Mouse (Mus musculus): Measurements from ENCODE around the gene 1700092M07Rik. TPM values are rescaled to one million over a fixed set of nuclear protein-coding genes. Genes with fewer than 3 reads are reported as not detected.
"Not testable (repeated sequence)": the region's sequence is repeated elsewhere in the genome, so short reads cannot be mapped to it uniquely, and the experiment has no call there.

1700092M07Rik gene
- polyA plus RNA-seq, 1 experiment from 2014 or later = 0.59 TPM

GRCm38 (mm10) chr19:8714653-8715481 lies 25.7 kb upstream of the 1700092M07Rik start:
- no peak for ATAC-seq (ENCODE audit: low FRiP score, low TSS enrichment)
- no peaks in the 10 kb centered on the region for H3K9me3 ChIP-seq (ENCODE audit: control insufficient read depth, low read length)
- no peak overlapping the region for H3K4me3 ChIP-seq (ENCODE audit: low read depth, low read length)
- H3K9ac ChIP-seq (ENCODE audit: low read length) = no peak overlapping the region
- TF ChIP-seq EP300 (optimal IDR thresholded peaks at IDR 0.05) (no peak), CTCF (IDR thresholded peaks at IDR 0.05; ENCODE audit: low read depth) (peak; percentile 30)
- WGBS = 60% methylated on average over 10 of the region's 10 CpGs
- no peak overlapping the region for H3K4me2 ChIP-seq (replicated peaks; ENCODE audit: low read depth)
- 0 out of 2 replicates have a peak overlapping the region, but pooled peaks have one; percentile 2 for H3K27ac ChIP-seq (replicated peaks)
- no peaks in the 10 kb centered on the region for H3K27me3 ChIP-seq (ENCODE audit: control insufficient read depth, insufficient read depth, low read length)
- 0 out of 2 replicates have a peak, but pooled peaks cover 2% of the 10 kb centered on the region for H3K36me3 ChIP-seq (ENCODE audit: control insufficient read depth, insufficient read depth, low read length)
- peaks cover 5% of the 10 kb centered on the region; the same call in 1 of the 2 replicates for H3K4me1 ChIP-seq (replicated peaks; ENCODE audit: control insufficient read depth, insufficient read depth)
- no peak for DNase-seq (ENCODE audit: low spot score)

GRCm38 (mm10) chr19:8715868-8716766 lies 24.4 kb upstream of the 1700092M07Rik start:
- no peaks in the 10 kb centered on the region for H3K36me3 ChIP-seq (ENCODE audit: control insufficient read depth, insufficient read depth, low read length)
- H3K27me3 ChIP-seq (ENCODE audit: control insufficient read depth, insufficient read depth, low read length) = no peaks in the 10 kb centered on the region
- no peak overlapping the region for H3K4me3 ChIP-seq (ENCODE audit: low read depth, low read length)
- H3K4me2 ChIP-seq (replicated peaks; ENCODE audit: low read depth) = no peak overlapping the region
- H3K9ac ChIP-seq (ENCODE audit: low read length) = no peak overlapping the region
- 77% methylated on average over 10 of the region's 10 CpGs for WGBS
- TF ChIP-seq CTCF (IDR thresholded peaks at IDR 0.05; ENCODE audit: low read depth) (no peak), EP300 (optimal IDR thresholded peaks at IDR 0.05) (no peak)
- no peak overlapping the region for H3K27ac ChIP-seq (replicated peaks)
- H3K4me1 ChIP-seq (replicated peaks; ENCODE audit: control insufficient read depth, insufficient read depth) = no peaks in the 10 kb centered on the region
- no peaks in the 10 kb centered on the region for H3K9me3 ChIP-seq (ENCODE audit: control insufficient read depth, low read length)
- no peak for ATAC-seq (ENCODE audit: low FRiP score, low TSS enrichment)
- peak; percentile 10 for DNase-seq (ENCODE audit: low spot score)

GRCm38 (mm10) chr19:8716767-8717475 lies 23.6 kb upstream of the 1700092M07Rik start:
- no peak overlapping the region for H3K4me2 ChIP-seq (replicated peaks; ENCODE audit: low read depth)
- no peak overlapping the region for H3K4me3 ChIP-seq (ENCODE audit: low read depth, low read length)
- DNase-seq (ENCODE audit: low spot score) = peak; percentile 8
- H3K9ac ChIP-seq (ENCODE audit: low read length) = no peak overlapping the region
- no peaks in the 10 kb centered on the region for H3K4me1 ChIP-seq (replicated peaks; ENCODE audit: control insufficient read depth, insufficient read depth)
- no peak overlapping the region for H3K27ac ChIP-seq (replicated peaks)
- no peak for TF ChIP-seq CTCF (IDR thresholded peaks at IDR 0.05; ENCODE audit: low read depth)
- no peak for TF ChIP-seq EP300 (optimal IDR thresholded peaks at IDR 0.05)
- no peak for ATAC-seq (ENCODE audit: low FRiP score, low TSS enrichment)
- no peaks in the 10 kb centered on the region for H3K27me3 ChIP-seq (ENCODE audit: control insufficient read depth, insufficient read depth, low read length)
- 79% methylated on average over 8 of the region's 10 CpGs for WGBS
- H3K9me3 ChIP-seq (ENCODE audit: control insufficient read depth, low read length) = no peaks in the 10 kb centered on the region
- H3K36me3 ChIP-seq (ENCODE audit: control insufficient read depth, insufficient read depth, low read length) = no peaks in the 10 kb centered on the region

- Histone ChIP-seq H3K9me3 (ENCODE audit: control insufficient read depth, low read length) (no peaks in the 10 kb centered on the region), H3K27me3 (ENCODE audit: control insufficient read depth, insufficient read depth, low read length) (no peaks in the 10 kb centered on the region), H3K4me2 (replicated peaks; ENCODE audit: low read depth) (no peak overlapping the region), H3K36me3 (ENCODE audit: control insufficient read depth, insufficient read depth, low read length) (no peaks in the 10 kb centered on the region), H3K4me3 (ENCODE audit: low read depth, low read length) (no peak overlapping the region), H3K9ac (ENCODE audit: low read length) (no peak overlapping the region), H3K4me1 (replicated peaks; ENCODE audit: control insufficient read depth, insufficient read depth) (no peaks in the 10 kb centered on the region), H3K27ac (replicated peaks) (no peak overlapping the region)
- TF ChIP-seq EP300 (optimal IDR thresholded peaks at IDR 0.05) (no peak), CTCF (IDR thresholded peaks at IDR 0.05; ENCODE audit: low read depth) (peak; percentile 87)
- ATAC-seq (ENCODE audit: low FRiP score, low TSS enrichment) (no peak), DNase-seq (ENCODE audit: low spot score) (peak; percentile 72)
- 58% methylated on average over 3 of the region's 3 CpGs for WGBS
Measured at GRCm38 (mm10) chr19:8718357-8718756, 22.2 kb upstream of the 1700092M07Rik start.

GRCm38 (mm10) chr19:8719037-8719436 lies 21.5 kb upstream of the 1700092M07Rik start:
- peak; percentile 10 for DNase-seq (ENCODE audit: low spot score)
- H3K9ac ChIP-seq (ENCODE audit: low read length); H3K4me2 ChIP-seq (replicated peaks; ENCODE audit: low read depth); H3K27me3 ChIP-seq (ENCODE audit: control insufficient read depth, insufficient read depth, low read length); H3K27ac ChIP-seq (replicated peaks); H3K4me1 ChIP-seq (replicated peaks; ENCODE audit: control insufficient read depth, insufficient read depth); H3K9me3 ChIP-seq (ENCODE audit: control insufficient read depth, low read length); H3K4me3 ChIP-seq (ENCODE audit: low read depth, low read length); H3K36me3 ChIP-seq (ENCODE audit: control insufficient read depth, insufficient read depth, low read length); ATAC-seq (ENCODE audit: low FRiP score, low TSS enrichment): not testable (repeated sequence)
- TF ChIP-seq CTCF (IDR thresholded peaks at IDR 0.05; ENCODE audit: low read depth) = peak; percentile 40

Measured in stomach, postnatal 0 days (tissue).